Mouse (Mus musculus) bone marrow, adult 2 months (tissue): ENCODE results near the gene Fbf1. TPM values are rescaled to one million over a fixed set of nuclear protein-coding genes. Genes with fewer than 3 reads are reported as not detected.

Experiments used
- H3K27ac ChIP-seq: fragments of 200-500 bp; 2 replicates; pipeline ENCODE4 v1.5.1; 2012; ENCODE audit warnings: low read depth, mild to moderate bottlenecking, control low read depth, inconsistent platforms, low read length; ENCODE audit not compliant: control insufficient read depth, poor library complexity, insufficient read depth
- H3K4me1 ChIP-seq: fragments of 200-500 bp; 2 replicates; pipeline ENCODE4 v1.6.1; 2011; ENCODE audit warnings: low read length; ENCODE audit not compliant: control insufficient read depth, insufficient read depth
- H3K4me3 ChIP-seq: fragments of 200-500 bp; replicated peaks from 2 replicates; pipeline ENCODE3; 2011; ENCODE audit warnings: mild to moderate bottlenecking, low read depth, low read length, control low read depth; ENCODE audit not compliant: control insufficient read depth
- CTCF ChIP-seq: fragments of 200-500 bp; IDR thresholded peaks from 2 replicates; pipeline ENCODE4 v1.5.1; 2011; ENCODE audit warnings: low read length, control low read depth; ENCODE audit not compliant: control insufficient read depth, insufficient read depth
- POLR2A ChIP-seq: fragments of 200-500 bp; IDR thresholded peaks from 2 replicates; pipeline ENCODE4 v1.6.1; 2011; ENCODE audit warnings: low read depth, mild to moderate bottlenecking, control low read depth, low read length, borderline replicate concordance; ENCODE audit not compliant: control insufficient read depth
- WGBS: fragments of 180-500 bp; shearing (Covaris S2); methylation state at CpG from one replicate; pipeline ENCODE4 v1.1.7; 2018; 5-methylcytosine and 5-hydroxymethylcytosine counted together
- polyA plus RNA-seq: library from polyadenylated mRNA; stranded (reverse); fragments of >200 nt; gene quantifications from 2 replicates; pipeline ENCODE4 v1.2.4, GENCODE M21; 2011; ENCODE audit warnings: low replicate concordance; ENCODE audit not compliant: missing spikeins, insufficient read depth, insufficient read length

Fbf1 gene
- polyA plus RNA-seq, 1 experiment: 16.1 TPM

DNA sequence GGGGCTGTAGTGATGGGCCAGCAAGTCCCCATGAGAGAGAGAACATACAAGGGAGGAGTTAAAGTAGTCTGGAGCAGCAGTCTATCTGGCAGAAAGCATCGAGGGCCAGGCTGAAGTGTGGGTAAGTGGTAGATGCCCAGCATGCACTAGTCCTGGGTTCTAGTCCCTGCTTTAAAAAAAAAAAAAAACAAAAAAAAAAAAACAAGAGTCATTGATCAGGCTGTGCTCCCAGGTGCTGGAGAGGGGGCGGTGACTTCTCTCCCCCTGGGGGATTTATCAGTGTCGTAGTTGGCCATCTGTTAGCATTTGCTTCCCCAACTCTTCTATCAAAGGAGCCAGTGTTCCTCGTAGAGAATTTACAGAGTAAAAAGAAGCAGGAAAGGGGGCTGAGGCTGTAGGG is 38.7 kb upstream of the Fbf1 start:
- 73% methylated on average over 4 of the region's 4 CpGs for WGBS
- Histone ChIP-seq H3K27ac (no peak overlapping the region), H3K4me1 (no peaks in the 10 kb centered on the region), H3K4me3 (no peak overlapping the region)
- TF ChIP-seq CTCF (no peak), POLR2A (no peak)

DNA sequence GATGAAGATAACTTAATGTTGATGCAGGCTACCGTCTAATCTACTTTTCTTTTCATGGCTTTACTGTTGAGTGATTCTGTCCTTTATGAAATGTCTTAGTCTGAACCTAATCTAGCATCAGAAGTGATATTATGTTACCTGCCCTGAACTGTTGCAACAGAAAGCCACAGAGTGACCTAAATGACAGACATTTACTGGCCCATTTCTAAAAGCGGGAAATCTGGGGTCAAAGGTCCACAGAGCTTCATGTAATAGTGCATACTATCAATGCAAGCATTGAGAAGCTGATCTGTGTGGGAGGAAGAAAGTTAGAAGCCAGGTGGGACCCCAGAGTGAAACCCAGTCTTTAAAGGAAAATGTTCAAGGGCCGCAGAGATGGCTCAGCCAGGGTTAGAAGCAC is 35.2 kb upstream of the Fbf1 start:
- Histone ChIP-seq H3K27ac (no peak overlapping the region), H3K4me1 (peaks cover 1% of the 10 kb centered on the region), H3K4me3 (no peak overlapping the region)
- TF ChIP-seq CTCF (no peak), POLR2A (no peak)
- 86% methylated on average over 3 of the region's 3 CpGs for WGBS

DNA sequence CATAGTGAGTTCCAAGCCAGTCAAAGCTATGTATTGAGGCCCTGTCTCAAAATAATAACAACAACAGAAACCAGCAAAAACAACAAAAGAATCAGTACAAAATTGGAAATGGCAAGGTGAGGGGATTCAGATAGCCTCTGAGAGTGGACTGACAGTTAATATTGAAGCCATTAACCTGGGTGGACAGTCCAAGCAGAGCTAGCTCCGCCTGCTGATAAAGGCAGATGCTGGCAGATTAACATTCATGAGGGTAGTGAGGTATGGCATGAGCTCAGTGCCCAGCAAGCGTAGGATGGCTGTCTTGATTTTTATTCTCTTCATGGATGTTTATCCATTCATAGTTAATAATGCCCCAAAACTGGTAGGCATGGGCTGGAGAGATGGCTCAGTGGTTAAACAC is 33.2 kb upstream of the Fbf1 start:
- H3K4me1 ChIP-seq: peaks cover 1% of the 10 kb centered on the region
- no peak overlapping the region for H3K4me3 ChIP-seq
- no peak overlapping the region for H3K27ac ChIP-seq
- no peak for TF ChIP-seq POLR2A
- TF ChIP-seq CTCF: no peak
- WGBS: 86% methylated on average over 2 of the region's 2 CpGs

DNA sequence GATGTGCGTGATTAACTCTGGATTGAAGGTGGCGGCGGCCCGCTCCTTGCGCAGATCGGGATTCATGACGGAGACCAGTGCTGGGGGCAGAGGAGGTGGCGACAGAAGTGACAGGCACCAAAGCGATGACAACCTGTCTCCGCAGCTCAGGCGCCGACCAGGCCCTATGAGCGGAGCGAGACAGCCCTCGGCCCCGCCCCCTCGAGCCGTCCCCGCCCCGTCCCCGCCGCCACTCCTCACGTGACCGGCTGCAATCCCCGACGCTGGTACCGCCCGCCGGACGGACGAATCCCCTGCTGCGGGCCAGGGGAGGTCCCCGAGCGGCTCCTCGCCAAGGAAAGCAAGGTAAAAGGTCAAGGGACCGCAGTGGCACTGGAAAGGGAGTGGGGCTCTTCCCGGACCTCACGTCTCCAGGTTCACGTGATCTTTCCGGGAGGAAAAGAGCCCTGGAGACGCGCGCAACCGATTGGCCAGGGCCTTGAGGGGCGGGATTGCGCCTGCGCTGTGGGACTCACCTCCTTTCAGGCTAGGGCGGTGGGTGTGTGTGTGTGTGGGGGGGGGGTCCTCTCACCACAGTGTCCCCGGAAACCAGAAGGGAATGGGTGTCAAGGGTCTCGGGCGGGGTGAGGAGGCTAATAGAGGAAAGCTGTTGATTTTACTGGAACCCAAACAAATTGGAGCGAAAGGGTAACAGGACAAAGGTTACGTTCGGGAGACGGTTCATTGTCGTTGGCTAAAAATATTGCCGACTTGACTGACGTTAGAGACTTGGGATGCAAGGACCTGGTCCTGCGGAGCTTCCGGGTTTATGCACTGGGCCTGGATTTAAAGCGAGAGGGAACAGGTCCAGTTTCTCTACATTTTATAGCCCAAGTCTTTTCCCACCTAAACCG is 30.9 kb upstream of the Fbf1 start, which contains the start of the genes Ten1 and Acox1:
TSS of gene Ten1 (plus strand) at position 217 of the 893 bp plus-strand sequence.
TSS of gene Acox1 (minus strand) at position 407 of the 893 bp plus-strand sequence.
- TF ChIP-seq CTCF (no peak), POLR2A (peak; percentile 94)
- peak within 1 kb of the TSS; percentile 100 for H3K4me3 ChIP-seq
- peak within 1 kb of the TSS; percentile 89 for H3K27ac ChIP-seq
- under 1% methylated on average over 62 of the region's 62 CpGs for WGBS
- peaks cover 1% of the 10 kb centered on the region for H3K4me1 ChIP-seq

DNA sequence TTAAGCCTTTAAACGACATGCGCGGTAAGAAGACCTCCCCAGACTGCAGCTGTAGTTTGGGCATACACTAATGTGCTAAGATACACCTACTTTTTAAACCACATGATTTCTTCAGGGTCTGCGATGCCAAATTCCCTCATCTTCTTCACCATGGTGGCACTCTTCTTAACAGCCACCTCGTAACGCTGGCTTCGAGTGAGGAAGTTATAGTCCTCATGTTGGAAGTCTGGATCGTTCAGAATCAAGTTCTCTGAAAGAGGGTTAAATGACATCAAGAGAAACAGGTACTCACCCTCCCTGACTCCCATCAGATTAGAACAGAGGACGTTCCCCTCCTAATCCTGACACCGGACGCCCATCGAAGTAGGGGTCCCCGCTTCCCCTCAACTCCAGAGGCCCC is 30.2 kb upstream of the Fbf1 start:
- Histone ChIP-seq H3K4me3 (peak overlapping the region; percentile 100), H3K4me1 (peaks cover 1% of the 10 kb centered on the region), H3K27ac (peak overlapping the region; percentile 83)
- 7% methylated on average over 13 of the region's 13 CpGs for WGBS
- TF ChIP-seq CTCF: no peak
- no peak for TF ChIP-seq POLR2A

DNA sequence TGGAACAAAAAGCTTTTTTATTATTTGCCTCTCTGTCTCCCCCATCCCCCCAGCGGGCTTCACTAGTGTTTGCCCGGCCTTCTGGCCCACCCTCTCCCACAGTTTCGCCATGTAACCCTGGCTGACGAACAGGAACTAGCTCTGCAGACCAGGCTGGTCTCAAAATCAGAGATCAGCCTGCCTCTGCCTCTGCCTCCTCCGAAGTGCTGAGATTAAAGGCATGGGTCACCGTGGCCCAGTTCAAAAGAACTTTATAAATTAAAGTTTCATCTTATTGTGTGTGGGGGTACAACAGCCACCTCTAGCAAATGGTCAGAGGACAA is 29.6 kb upstream of the Fbf1 start:
- 66% methylated on average over 6 of the region's 6 CpGs for WGBS
- H3K4me3 ChIP-seq: no peak overlapping the region
- H3K27ac ChIP-seq: no peak overlapping the region
- TF ChIP-seq CTCF: no peak
- TF ChIP-seq POLR2A: no peak
- H3K4me1 ChIP-seq: peaks cover 1% of the 10 kb centered on the region

DNA sequence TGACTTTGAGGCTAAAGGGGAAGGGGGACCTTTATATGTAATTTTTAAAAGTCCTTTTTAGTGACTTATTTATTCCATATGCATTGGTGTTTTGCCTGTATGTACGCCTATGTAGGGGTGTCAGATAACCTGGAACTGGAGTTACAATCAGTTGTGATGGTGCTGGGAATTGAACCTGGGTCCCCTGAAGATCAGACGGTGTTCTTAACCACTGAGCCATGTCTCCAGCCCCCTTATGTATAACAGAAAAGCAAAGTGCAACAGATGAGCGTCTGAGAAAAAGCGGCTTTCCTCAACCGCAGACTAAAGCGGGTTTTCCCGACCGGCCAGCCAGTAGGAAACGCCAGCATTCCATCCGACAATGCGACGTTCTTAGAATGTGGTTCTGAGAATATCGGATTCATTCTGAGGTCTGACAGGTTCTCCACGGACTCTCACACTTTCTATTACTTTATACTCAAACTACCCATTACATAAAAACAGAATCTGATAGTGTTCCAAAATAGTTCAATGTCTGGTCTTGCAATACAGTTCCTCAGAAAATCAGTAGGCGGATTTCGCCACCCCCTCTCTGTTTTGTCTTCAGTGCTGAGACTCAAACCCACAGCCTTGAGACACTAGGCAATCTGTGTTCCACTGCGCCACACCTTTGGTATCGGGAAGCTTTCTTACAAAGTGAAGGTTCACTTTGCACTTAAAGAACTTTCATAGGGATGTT is 29.1 kb upstream of the Fbf1 start:
- no peak overlapping the region for H3K4me3 ChIP-seq
- no peak overlapping the region for H3K27ac ChIP-seq
- WGBS: 87% methylated on average over 18 of the region's 18 CpGs
- peaks cover 1% of the 10 kb centered on the region for H3K4me1 ChIP-seq
- TF ChIP-seq POLR2A (no peak), CTCF (no peak)

DNA sequence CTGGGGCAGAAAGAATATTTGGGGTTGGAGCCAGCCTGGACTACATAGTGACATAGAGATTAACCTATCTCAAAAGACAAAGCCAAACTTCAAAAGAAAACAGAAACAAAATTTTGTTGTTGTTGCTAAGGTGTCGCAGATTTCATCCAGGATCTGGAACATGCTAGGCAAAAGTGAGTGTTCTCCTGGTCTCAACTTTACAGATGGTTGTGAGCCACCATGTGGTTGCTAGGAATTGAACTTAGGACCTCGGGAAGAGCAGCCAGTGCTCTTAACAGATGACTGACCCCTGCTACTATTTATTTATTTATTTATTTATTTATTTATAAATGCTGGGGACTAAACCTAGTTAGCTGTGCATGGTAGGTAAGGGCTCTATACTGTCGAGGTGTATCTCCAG is 28.4 kb upstream of the Fbf1 start:
- peaks cover 1% of the 10 kb centered on the region for H3K4me1 ChIP-seq

More for the DNA sequence above, 28.4 kb upstream of the Fbf1 start:
- Histone ChIP-seq H3K27ac (no peak overlapping the region), H3K4me3 (no peak overlapping the region)
- TF ChIP-seq CTCF: no peak
- no peak for TF ChIP-seq POLR2A
- 56% methylated on average over 3 of the region's 3 CpGs for WGBS
